Mouse (Mus musculus) kidney, postnatal 25 days (tissue): ENCODE data around the gene Ankrd36.
"Not testable (repeated sequence)": the region's sequence is repeated elsewhere in the genome, so short reads cannot be mapped to it uniquely, and the experiment has no call there.

Experiments used
- DNase-seq, 2 experiments: peaks; one replicate each; pipeline ENCODE4 v3.0.0; 2021; ENCODE audit warnings: mixed read lengths in 2 of 2

Gene Ankrd36

GRCm38 (mm10) chr11:5569474-5569873 is at the start of gene Ankrd36:
Gene Ankrd36 (plus strand): TSS chr11:5569684.
- DNase-seq, result no peak

GRCm38 (mm10) chr11:5520412-5521265 is 48.8 kb upstream of the Ankrd36 start, which contains the start of gene Xbp1:
Gene Xbp1 (plus strand): TSS chr11:5520659.
- DNase-seq, result peak; percentile 99 to 100

GRCm38 (mm10) chr11:5521266-5521515 is 48.3 kb upstream of the Ankrd36 start:
- no peak for DNase-seq

GRCm38 (mm10) chr11:5521516-5522291 is 47.8 kb upstream of the Ankrd36 start:
- peak; percentile 82 to 90 for DNase-seq

DNA sequence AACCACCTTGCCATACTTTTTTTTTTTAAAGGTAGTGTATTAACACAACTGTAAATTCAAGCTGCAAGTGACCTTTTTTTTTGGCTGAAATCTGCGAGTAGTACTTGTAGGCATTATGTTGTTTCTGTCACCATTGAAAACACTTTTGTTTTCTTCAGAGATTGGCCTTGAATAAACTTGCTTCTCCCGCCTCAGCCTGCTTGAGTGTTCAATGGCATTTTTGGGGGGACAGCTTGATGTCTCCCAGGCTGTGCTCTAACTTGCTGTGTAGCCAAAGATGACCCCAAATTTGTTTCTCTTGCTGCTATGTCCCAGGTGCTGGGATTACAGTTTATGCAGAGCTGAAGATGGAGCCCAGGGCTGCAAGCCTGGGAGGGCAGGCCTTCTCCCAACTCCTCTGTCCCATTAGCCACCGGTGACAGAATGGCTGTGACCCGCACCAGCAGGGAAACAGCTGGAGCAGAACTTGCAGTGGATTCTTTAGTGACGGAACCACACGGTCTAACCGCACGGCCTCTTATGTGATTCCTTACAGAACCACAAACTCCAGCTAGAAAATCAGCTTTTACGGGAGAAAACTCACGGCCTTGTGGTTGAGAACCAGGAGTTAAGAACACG is 46.6 kb upstream of the Ankrd36 start:
- peak in 1 of 2 experiments; percentile 41 for DNase-seq

DNA sequence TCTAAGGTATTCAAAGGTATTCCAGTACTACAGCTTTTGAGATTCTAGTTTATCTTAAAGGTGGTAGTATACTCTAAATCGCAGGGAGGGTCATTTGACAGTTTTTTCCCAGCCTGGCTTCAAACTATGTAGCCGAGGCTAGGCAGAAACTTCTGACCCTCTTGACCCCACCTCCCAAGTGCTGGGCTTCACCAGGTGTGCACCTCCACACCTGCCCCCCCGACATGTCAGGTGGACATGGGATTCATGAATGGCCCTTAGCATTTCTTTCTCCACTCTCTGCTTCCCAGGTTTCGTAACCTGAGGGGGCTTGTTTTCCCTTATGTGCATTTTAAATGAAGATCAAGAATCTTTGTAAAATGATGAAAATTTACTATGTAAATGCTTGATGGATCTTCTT is 44.1 kb upstream of the Ankrd36 start:
- DNase-seq, result peak in 1 of 2 experiments; percentile 34

- no peak for DNase-seq
Observed at GRCm38 (mm10) chr11:5526573-5527439, 42.7 kb upstream of the Ankrd36 start.

- no peak for DNase-seq
Observed at GRCm38 (mm10) chr11:5527865-5528523, 41.5 kb upstream of the Ankrd36 start.

DNA sequence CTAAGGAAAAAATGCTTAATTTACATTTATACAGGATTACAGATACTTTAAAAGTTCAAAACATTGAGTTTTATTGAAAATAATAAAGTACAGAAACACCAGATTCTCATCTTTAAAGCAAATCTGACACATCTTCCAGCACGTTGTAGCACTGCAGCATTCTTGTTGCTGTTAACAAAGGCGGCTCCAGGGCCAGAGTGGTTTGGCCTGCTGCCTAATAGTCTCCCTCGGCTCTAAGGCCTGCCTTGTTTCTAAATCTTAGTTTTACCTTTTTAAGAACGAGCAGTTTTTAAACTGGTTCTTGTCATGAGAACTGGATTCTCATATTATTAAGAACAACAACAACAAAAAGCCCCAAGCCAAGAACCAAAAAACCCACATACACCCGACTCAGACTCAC is 40.6 kb upstream of the Ankrd36 start:
- peak; percentile 52 to 61 for DNase-seq

DNA sequence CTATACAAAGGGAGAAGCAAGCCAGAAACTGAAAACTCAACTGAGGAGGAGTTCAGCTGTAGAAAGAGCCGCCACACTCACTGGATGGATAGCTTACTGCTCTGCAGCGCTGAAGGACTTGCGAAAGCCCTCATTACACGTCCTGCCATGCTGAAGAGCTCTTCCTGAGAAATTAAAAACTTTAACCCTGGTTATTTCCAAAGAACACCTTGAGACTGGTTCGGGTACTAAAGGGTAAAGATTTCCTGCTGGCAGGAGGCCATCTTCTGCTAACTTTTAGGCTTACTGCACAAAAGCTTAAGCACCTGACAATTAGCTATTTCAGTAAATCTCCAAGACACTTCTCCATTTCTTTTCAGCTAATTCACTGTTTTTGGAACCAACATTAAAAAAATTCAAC is 39.3 kb upstream of the Ankrd36 start:
- DNase-seq, result peak; percentile 56 to 66

- peak; percentile 19 to 49 for DNase-seq
Observed at GRCm38 (mm10) chr11:5530717-5531116, 38.8 kb upstream of the Ankrd36 start.

DNA sequence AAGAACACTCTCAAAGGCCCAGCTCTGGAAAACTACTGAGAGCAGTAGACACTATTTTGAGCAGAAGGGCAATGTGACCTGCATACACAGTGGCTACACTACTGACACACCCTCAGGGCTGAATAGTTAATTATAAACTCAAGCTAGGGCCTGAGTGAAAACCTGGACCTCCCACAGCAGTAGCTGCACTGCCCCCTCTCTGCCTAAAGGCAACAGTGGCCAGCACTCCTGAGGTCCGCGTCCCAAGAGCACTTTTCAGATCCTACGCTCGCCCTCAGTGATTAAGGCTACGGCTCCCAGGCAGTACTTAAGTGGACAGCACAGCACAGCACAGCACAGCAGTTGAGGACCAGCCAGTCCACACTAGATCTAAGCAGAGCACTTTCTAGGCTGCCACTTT is 36.4 kb upstream of the Ankrd36 start:
- peak; percentile 79 to 92 for DNase-seq

DNA sequence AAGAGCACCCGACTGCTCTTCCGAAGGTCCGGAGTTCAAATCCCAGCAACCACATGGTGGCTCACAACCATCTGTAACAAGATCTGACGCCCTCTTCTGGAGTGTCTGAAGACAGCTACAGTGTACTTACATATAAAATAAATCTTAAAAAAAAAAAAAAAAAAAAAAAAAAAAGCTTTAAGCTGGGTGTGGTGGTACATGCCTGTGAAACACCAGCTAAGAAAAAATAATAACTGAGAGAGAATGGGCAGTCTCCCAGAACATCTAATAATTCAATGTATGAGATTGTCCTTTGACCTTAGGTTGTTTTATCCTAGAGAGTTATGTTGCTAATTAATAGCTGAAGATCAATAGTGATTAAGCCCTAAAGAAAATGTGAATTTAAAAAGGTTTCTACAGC is 32.0 kb upstream of the Ankrd36 start:
- DNase-seq, result not testable (repeated sequence)

- DNase-seq, result no peak
Observed at GRCm38 (mm10) chr11:5540331-5540730, 29.2 kb upstream of the Ankrd36 start.

DNA sequence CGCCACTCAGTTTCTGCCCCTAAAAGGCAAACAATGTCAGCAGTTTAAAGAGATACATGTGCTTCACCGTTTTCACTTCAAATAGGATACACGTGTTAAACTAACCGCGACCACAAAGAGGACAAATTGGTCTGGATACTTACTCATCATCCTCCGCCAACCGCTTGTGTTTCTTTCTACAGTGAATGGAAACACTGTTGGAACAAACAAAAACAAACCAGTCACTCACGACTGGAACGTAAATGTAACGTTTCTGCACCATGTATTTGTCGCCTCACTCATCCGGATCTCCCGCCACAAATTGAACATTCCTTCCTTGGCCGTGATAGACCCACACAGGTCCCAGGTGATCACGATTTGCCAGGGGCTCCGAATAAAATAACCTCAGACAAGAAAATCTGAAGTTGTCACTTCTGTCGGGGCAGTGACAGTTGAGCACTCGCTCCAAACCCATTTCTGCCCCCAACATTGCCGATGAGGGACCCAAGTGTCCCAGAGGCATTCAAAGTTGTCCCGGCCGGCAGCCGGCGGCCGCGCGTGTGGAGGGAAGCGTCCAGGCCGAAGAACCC is 28.2 kb upstream of the Ankrd36 start:
- DNase-seq, result no peak

DNA sequence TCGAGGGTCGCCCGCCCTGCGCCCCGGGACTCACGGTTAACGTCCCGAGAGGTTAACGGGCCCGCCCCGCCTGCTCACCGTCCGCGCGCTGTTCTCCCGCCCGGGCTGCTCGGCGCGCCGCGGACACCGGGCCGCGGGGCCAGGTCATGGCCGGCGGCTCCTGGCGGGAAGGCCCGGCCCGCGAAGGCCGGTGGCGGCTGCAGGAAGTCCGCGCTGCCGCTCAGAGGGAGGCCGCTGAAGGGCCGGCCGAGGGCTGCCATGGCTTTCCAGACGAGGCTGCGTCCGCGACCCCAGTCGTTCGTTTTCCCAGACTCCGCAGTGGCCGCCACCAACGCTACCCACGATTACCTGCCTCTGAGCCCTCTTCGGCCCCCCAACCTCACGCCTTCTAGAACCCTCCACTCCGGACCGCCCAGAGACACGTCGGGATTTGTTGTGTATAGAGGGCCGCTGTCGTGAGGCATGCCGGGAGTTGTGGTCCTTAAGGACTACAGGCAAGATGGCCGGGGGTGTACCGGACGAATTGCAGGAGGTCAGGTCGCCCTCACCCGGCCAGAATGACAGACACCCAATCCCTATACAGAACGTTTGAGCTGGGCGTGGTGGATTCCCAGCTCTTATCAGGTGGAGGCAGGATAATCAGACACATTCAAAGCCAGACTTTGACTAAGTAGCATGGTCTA is 27.5 kb upstream of the Ankrd36 start, which contains the start of gene Ccdc117:
Gene Ccdc117, minus strand, starts transcription at position 389 of the 683 bp plus-strand sequence.
- peak; percentile 96 to 98 for DNase-seq

DNA sequence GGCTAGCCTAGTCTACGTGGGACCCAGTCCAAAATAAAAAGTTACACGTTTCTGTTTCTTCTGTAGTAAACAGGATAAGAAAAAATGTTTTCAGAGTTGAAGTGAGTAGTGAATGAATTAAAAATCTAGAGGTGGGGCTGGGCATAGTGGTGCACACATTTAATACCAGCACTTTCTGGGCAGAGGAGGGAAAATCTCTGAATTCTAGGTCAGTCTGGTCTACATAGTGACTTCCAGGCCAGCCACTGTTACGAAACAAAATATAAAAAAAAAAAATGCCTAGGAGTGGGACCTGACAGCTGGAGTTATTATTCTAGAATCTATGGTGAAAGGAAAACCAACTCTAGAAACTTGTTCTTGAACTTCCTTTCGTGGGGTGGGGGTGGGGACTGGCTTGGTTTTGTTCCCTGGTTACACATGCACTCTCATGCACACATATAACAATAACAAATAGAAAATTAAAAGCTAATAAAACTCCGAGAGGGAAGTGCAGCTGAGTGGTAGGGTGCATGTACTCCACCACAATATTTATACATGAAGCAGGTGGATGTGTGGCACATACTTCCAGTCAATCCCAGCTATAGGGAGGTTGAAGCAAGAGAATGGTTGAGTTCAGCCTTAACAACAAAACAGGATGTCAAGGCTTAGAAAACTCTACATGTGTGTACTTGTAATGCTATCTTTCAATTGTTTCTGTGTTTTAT is 26.9 kb upstream of the Ankrd36 start:
- DNase-seq, result no peak

DNA sequence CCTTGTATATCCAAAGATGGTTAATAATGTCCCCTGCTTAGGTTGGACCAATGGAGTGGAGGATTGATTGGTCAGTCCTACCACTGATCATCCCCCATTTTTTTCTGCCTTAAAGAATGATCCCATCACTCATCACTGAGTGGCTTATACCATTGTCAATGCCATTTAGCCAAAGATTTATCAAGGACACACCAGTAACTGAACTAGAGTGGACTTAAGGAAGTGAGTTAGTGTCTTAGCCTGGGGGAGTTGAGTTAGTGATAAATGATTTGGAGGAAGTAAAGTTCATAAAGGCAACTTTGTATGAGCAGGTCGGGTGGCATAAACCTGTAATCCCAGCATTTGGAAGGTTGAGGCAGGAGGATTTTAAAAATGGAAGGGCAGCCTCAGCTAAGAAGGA is 26.2 kb upstream of the Ankrd36 start:
- DNase-seq, result no peak

DNA sequence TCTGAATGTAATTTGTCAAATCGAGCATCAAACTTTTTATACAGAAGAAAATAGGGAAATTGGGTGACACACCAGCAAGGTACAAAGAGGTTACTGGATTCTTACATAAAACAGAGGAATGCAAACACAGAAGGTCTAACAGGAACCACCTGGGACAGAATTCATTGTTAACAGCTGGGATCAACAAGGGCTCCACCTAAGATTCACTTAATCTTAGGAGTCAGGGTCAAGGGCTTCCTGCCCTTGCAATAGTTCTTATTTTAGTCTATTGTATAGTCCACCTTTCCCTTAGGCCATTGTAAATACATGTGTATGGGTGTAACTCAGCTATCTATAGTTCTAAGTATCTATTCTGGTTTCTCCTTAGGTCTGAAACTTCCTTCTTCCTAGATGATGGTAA is 24.8 kb upstream of the Ankrd36 start:
- not testable (repeated sequence) for DNase-seq

- no peak for DNase-seq
Observed at GRCm38 (mm10) chr11:5545457-5545856, 24.0 kb upstream of the Ankrd36 start.
